Mouse (Mus musculus): ENCODE results near the gene 1700113H08Rik. TPM values are rescaled to one million over a fixed set of nuclear protein-coding genes. Genes with fewer than 3 reads are reported as not detected.

The 1700113H08Rik gene
- polyA plus RNA-seq, 1 experiment from 2014 or later: 0.21 TPM

- H3K9ac ChIP-seq: no peak overlapping the region
- WGBS: 9% methylated on average over 31 of the region's 31 CpGs
- H3K9me3 ChIP-seq: no peaks in the 10 kb centered on the region
- peaks cover 11% of the 10 kb centered on the region for H3K4me1 ChIP-seq (replicated peaks)
- no peak overlapping the region for H3K27ac ChIP-seq (replicated peaks)
- no peaks in the 10 kb centered on the region for H3K27me3 ChIP-seq
- H3K36me3 ChIP-seq: no peaks in the 10 kb centered on the region
- H3K4me3 ChIP-seq: peak overlapping the region; percentile 20
- peak; percentile 72 for ATAC-seq (ENCODE audit: low FRiP score, low read depth)
- peak overlapping the region; percentile 50 for H3K4me2 ChIP-seq
Observed at GRCm38 (mm10) chr10:87230071-87230910, 172.4 kb downstream of the 1700113H08Rik start.

- Histone ChIP-seq H3K36me3 (no peaks in the 10 kb centered on the region), H3K27ac (replicated peaks) (no peak overlapping the region), H3K27me3 (no peaks in the 10 kb centered on the region), H3K9ac (no peak overlapping the region), H3K4me1 (replicated peaks) (no peaks in the 10 kb centered on the region), H3K9me3 (no peaks in the 10 kb centered on the region), H3K4me2 (no peak overlapping the region), H3K4me3 (no peak overlapping the region)
- ATAC-seq (ENCODE audit: low FRiP score, low read depth): no peak
- 24% methylated on average over 9 of the region's 9 CpGs for WGBS
Observed at GRCm38 (mm10) chr10:87239332-87240008, 181.6 kb downstream of the 1700113H08Rik start.

GRCm38 (mm10) chr10:87271724-87272123, 213.9 kb downstream of the 1700113H08Rik start:
- no peaks in the 10 kb centered on the region for H3K4me1 ChIP-seq (replicated peaks)
- ATAC-seq (ENCODE audit: low FRiP score, low read depth): no peak
- no peak overlapping the region for H3K4me3 ChIP-seq
- H3K9ac ChIP-seq: no peak overlapping the region
- H3K27me3 ChIP-seq: no peaks in the 10 kb centered on the region
- H3K36me3 ChIP-seq: no peaks in the 10 kb centered on the region
- H3K4me2 ChIP-seq: no peak overlapping the region
- H3K9me3 ChIP-seq: no peaks in the 10 kb centered on the region
- 78% methylated on average over 3 of the region's 3 CpGs for WGBS
- no peak overlapping the region for H3K27ac ChIP-seq (replicated peaks)

- no peak overlapping the region for H3K27ac ChIP-seq (replicated peaks)
- H3K27me3 ChIP-seq: no peaks in the 10 kb centered on the region
- no peaks in the 10 kb centered on the region for H3K4me1 ChIP-seq (replicated peaks)
- no peaks in the 10 kb centered on the region for H3K36me3 ChIP-seq
- H3K4me3 ChIP-seq: no peak overlapping the region
- H3K4me2 ChIP-seq: no peak overlapping the region
- WGBS: 62% methylated on average over 8 of the region's 8 CpGs
- no peaks in the 10 kb centered on the region for H3K9me3 ChIP-seq
- no peak overlapping the region for H3K9ac ChIP-seq
- ATAC-seq (ENCODE audit: low FRiP score, low read depth): no peak
Observed at GRCm38 (mm10) chr10:87272133-87272622, 214.3 kb downstream of the 1700113H08Rik start.

- ATAC-seq (ENCODE audit: low FRiP score, low read depth): no peak
- Histone ChIP-seq H3K4me2 (no peak overlapping the region), H3K9me3 (no peaks in the 10 kb centered on the region)
Observed at GRCm38 (mm10) chr10:87275075-87275474, 217.2 kb downstream of the 1700113H08Rik start.

More at GRCm38 (mm10) chr10:87275075-87275474, 217.2 kb downstream of the 1700113H08Rik start:
- Histone ChIP-seq H3K27ac (replicated peaks) (no peak overlapping the region), H3K9ac (no peak overlapping the region), H3K4me1 (replicated peaks) (no peaks in the 10 kb centered on the region), H3K27me3 (no peaks in the 10 kb centered on the region), H3K36me3 (no peaks in the 10 kb centered on the region), H3K4me3 (no peak overlapping the region)

Other genes starting within 250 kb of the 1700113H08Rik start
- 0.17 and 0.46 TPM in 2 replicates for gene Stab2, start 50.0 kb upstream of the 1700113H08Rik start, polyA plus RNA-seq (2015; fragmentation: Nextera tagmentation; extraction: Ambion mirVana)